Mouse (Mus musculus) adrenal gland, postnatal 4 days (tissue): ENCODE results near the gene 3110082J24Rik. TPM values are rescaled to one million over a fixed set of nuclear protein-coding genes. Genes with fewer than 3 reads are reported as not detected.

ENCODE experiments used
- DNase-seq, 2 experiments: peaks; one replicate each; pipeline ENCODE4 v3.0.0; 2021 to 2022; ENCODE audit warnings: low spot score in 2 of 2, mixed read lengths in 2 of 2
- long read RNA-seq, 2 experiments: library from polyadenylated mRNA; stranded (forward); transcript quantifications; one replicate each; pipeline ENCODE4 v2.0.0; 2021
- total RNA-seq, 2 experiments: library from RNA; stranded (reverse); gene quantifications; 2 replicates each; pipeline ENCODE4 v1.2.3; 2021

Gene 3110082J24Rik
- total RNA-seq: not detected
- long read RNA-seq, experiment 1: 0 reads
- long read RNA-seq, experiment 2: 0 reads

DNA sequence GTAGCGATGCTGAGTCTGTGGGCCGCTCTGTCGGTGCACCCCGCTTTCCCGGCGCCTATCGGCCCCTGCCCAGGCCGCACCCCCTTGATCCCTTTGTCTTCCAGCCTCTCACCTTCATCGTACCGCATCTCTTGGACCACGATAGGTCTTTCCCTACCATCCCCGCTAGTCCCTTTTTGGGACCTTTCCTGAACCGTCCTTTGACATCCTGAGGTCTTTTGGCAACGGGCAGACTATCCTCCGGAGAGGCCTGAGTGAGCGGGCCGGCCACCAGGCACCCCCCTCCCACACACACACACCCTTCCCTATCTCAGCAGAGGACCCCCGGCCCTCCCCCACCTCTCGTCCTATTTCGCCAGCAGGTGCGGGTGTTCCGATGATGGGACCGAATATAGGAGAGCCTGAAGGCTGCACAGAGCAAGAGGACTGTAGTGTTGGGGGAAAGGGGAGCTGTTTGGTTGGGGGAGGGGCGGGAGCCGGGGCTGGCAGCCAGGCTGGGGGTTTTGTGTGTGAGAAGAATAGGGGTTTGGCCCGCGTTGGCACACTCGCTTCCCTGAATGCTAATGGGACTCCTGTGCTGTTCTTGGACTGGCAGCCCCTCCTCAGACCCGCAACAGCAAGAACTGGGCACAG, at the start of gene 3110082J24Rik:
3110082J24Rik (minus strand) TSS at position 419 of the 633 bp plus-strand sequence.
- peak in 1 of 2 experiments; percentile 2 for DNase-seq

DNA sequence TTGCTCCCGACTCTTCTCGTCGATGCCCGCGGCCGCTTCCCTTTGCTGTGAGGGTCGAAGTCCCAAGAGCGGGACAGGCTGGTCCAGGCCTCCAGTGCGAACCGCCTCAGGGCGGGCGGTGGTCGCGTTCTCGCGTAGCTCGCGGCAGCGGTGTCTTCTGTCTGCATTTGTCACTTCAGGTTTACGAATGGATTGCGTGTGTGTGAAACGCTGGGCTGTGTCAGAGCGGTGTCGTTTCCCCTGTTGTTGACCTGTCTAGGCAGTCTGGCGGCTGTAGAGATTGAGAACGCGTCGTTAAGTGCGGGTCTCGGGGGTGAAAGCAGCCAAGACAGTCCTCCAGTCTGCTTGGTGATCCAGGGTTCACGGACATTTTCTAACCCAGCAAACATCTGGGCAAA, 49.5 kb upstream of the 3110082J24Rik start:
- DNase-seq: no peak

DNA sequence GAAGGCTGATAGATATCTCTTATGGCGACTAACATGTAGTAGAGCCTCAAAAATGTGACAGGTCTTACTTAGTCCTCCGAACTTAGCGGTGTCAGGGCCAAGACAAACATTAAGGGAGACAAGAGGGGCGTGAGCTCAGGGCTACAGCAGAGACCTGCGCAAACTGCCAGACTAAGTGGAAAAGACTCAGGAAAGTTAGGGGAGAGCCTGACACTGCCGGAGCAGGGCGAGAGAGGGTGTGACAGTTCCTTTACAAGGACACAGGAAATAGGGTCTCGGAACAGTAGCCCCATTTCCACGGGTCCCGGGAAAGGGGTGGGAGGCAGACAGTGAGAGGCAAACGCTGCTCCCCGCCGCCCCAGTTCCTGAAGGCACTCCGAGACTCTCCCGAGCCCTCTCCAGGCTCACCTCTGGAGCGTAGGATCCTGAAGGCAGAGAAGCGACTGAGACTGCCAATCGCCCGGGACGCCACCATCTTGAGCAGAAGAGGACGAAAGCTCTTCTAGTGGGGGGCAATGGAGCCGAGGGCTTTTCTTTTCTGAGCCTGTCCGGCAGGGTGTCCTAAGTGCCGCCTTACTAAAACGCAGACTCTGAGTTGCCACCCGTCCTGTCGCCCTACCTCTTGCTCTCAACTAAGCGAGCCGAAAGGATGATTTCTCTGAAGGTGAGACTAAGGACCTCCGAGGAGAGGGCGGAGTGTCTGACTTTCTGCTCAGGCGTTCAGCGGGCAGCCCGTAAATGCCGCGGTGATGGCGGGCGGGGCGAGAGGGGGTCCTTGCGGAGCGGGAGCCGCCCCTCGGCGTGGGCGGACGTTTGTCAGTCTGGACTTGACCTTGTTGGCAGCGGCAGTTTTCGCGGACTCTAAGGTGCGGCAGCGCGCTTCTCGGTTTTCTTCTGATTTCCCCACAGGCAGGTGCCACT, 48.8 kb upstream of the 3110082J24Rik start, which contains the start of the genes Hadha and Hadhb:
Hadha (minus strand) TSS at position 689 of the 921 bp plus-strand sequence.
Hadhb (plus strand) TSS at position 775 of the 921 bp plus-strand sequence.
- peak; percentile 87 to 92 for DNase-seq

DNA sequence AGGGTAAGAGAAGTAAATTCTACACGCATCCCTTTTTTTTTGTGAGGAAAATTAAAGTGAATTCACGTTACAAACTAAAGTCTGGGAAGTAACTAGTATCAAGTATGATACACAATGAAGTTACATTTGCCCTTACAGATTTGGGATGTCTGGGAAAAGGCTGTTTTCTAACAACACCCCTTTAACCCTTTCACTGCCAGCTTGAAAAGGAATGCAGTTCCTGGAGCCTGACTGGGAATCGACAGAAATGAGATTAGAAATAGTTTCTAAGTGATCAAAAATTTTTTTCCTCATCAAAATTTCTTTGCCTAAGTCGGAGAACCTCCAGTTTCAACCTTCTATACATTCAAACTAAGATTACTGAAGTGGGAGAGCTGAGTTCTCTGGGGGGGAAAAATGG, 48.1 kb upstream of the 3110082J24Rik start:
- no peak for DNase-seq

DNA sequence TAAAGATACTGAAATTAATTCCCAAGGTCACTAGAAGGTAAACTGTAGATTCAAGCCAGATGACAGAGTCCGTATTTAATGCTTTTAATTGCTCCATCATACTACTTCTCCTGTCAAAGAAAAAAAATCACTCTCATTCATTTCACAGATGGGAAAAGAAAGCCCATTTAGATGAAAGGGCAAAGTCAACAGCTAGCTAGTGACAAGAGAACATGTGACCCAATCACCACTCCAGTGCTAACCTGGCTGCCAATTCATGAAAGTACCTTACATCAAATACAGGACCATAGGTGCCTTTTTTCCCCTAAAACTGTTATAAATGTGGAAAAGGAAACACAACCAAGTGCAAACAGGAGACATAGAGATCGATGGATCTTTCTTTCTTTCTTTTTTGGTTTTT, 47.3 kb upstream of the 3110082J24Rik start:
- no peak for DNase-seq

DNA sequence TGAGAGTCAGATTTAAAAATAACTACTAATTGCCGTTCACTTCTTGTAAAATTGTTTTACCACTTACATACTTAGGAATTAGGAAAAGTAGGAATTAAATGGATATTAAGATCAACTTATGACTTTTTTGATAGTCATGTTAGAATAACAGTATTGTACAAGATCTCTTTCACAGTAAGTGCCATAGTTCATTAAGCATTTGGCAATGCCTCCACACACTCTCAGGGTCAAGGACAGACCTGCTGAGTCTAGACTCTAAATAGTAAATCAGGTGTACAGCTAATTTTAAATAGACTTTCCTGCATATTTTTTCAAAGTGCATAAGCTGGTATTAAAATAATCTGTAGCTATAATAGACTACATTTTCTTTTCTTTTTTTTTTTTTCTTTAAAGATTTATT, 46.5 kb upstream of the 3110082J24Rik start:
- DNase-seq: no peak

DNA sequence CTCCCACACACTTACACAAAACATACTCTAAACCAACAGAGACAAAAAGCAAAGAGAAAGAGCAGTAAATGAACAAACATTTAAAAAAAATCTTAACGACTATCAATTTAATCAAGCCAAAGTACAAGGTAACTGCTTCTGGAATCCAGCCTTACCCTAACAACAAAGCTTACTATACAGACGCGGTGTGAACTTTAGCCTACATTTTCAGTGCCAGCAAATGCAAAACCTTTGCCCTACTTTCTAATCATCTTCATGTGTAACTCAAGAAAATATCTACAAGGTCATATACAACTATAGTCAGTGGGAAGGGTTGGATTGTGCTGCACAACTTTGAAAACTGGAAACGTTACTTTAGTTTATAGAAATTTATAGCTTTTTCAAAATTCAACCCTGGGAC, 46.1 kb upstream of the 3110082J24Rik start:
- DNase-seq: no peak

DNA sequence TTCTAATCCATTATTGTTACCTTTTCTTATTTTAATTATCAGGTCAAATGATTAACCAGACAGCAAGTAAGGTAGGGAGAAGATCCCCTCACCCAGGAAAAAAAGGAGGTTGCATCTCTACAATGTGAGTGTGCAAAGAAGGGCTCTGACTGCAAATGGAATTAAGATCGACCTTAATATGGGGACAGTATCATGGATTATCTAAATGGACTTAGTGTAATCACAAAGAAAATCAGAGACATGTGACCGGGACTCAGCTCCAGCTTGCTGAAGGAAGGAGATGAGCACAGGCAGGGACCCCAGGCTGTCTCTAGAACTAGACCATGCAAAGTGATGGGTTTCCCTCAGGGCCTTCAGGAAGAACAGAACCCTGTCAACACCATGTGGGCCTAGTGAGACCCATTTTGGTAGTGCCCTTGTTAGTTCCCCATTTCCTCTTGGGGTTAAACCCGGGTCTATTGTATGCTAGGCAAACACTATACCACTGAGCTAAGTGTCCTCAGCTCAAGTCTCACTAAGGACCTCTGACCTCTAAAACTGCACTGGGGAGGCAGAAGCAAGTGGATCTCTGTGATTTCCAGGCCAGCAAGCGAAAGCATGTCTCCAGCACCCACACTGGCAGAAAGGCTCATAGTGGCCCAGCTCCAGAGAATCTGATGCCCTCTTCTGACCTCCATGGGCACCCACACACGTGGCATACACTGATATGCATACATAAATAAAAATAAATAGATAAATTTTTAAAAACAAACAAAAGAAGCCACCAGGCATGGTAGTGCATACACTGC, 42.4 kb upstream of the 3110082J24Rik start:
- no peak for DNase-seq

DNA sequence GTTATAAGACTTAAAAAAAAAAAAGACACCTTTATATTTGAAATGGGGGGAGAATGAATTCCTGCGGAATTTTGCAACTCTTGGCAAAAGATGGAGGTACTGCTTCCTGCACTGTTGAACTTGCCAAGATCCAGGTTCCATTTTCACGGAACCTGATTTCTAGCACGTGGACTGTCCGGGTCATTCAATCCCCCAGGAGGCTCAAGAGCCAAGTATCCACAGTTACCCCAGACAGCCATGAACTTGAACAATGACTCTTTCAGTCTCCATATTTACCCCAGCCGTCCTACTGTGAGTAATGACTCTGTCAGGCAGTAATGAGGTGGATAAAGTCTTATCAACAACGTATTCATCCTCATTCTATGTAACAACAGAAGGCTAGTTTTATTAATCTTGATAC, 40.6 kb upstream of the 3110082J24Rik start:
- no peak for DNase-seq

DNA sequence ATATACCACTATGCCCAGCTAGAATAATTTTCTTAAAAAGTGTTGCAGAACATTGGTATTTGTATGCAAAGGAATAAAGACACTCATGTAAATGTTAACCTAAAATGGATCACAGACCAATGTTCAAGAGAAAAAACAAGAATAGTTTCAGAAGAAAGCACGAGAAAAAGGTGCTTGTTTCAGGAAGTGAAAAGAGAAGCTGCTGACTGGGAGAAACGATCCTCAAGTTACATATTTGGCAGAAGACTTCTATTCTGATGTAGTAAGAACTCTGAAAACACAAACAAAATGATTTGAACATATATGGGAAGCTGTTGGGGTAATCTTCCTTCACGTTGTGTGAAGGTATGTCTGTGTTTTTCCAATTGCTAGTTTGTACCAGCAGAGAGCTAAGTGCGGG, 32.3 kb upstream of the 3110082J24Rik start:
- DNase-seq: no peak

DNA sequence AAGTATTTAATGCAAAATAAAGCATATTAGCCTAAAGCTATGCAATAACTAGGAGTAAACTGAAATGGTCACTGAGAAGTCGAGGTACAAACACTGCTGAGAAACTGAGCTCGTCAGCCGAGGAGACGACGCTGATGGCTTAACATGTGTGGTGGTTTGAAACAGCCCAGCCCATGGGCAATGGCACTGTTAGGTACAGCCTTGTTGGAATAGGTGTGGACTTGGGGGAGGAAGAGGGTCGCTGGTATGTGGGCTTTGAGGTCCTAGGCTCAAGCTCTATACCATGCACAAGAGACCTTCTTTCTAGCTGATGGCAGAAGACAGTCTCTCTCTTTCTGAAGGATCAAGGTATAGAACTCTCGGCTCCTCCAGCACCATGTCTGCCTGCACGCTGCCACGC, 31.4 kb upstream of the 3110082J24Rik start:
- DNase-seq: no peak

DNA sequence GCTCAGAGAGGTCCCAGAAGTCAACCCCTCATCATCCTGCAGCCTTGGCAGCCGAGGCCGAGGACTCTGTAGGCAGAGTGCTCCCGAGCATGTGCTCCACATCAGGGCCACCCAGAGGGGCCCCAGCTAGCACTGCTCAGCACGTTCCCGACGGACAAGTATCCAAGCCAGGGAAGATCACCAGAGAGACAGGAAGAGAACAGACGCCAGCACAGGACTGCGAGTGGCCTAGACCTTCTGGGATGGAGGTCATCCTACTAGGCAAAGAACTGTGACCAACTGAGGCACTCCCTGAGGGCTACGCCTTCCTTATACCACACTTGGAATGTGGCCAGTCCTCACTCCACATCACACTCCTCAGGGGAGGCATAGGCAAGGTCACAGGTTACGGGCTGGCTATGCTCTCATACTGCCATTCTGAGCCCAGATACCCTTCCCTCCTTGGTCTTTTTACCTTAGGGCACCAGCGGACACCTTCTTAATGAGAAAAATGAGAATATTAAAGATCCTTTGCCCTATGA, 29.9 kb upstream of the 3110082J24Rik start:
- DNase-seq: no peak

DNA sequence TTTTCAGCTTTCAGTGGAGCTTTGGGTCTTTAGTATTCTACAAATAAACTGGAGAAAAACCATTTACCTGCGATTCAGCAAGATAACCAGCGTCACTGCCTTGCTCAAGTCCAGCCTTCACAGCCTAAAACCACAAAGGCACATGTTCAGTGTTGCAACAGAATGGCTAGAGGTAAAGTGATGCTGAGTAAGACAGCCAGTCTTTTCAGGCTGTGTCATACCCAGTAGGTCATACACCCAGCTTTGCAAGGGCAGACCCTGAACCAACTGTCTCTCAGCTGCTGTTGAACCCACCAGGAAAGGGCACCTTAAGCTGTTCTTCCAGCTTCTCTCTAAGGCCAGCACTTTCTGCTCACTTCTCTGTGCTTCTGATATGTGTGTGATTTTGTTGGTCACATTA, 26.3 kb upstream of the 3110082J24Rik start:
- no peak for DNase-seq

DNA sequence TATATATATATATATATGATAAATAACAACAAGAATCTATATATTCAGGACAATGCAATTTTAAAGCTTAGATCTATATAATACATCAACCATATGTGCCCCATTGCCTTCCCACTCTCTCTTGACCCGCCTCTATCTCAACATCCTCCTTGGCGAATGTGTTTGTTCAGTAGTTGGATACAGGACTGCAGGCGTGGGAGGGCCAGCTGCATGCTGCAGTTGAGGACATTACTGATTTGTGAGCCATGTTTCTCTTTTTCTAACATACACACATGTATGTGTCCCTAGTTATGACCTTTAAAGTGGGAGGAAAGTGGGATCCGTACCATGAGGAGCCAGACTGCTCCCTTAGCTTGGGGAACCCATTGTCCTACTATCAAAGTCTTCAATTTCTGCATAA, 25.4 kb upstream of the 3110082J24Rik start:
- DNase-seq: no peak

DNA sequence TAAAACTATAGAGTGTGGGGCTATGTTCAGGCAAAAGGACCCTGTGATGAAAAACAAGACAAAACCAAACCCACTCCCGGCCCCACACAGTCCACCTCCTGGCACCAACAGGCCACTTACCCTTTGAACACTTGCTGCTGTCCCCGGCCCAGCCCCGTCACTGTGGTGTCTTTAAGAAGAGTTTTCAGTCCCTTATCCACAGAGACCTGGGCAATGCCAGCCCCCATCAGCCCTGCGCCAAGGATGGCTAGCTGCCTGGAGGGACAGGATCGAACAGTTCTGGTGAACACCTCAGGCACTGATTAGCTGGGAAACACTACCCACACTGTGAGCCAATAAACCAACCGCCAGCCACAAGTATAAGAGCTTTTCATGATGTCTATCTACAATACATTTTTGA, 22.8 kb upstream of the 3110082J24Rik start:
- no peak for DNase-seq

DNA sequence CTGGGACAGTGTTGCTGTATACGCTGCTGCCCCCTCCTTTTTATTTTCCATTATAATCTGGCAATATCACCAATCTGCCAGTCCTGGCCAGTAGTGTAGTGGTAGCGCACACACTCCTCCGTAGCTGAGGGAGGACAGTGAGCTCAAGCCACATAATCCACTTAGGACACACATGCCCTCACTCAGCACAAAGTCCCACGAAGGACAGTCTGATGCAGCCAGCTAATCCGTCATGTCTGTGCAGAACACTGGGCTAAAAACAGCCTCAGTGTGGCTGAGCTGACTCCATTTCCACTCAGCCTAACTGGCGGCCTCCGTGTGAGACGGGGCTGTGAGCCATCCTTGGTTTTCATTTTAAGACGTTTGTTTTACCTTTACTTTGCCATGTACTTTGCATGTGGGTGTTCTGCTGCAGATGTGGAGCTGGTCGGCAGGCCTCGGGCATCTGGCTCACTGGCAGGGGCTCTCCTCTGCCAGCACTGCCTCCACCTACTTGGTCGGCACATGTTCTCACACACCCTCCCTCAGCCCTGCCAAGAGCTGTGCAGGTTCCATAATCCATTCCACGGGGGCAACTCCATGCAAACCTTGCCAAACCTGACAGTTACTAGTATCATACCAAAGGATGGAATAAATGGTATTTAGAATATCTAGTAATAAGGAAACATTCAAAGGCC, 22.2 kb upstream of the 3110082J24Rik start:
- no peak for DNase-seq

DNA sequence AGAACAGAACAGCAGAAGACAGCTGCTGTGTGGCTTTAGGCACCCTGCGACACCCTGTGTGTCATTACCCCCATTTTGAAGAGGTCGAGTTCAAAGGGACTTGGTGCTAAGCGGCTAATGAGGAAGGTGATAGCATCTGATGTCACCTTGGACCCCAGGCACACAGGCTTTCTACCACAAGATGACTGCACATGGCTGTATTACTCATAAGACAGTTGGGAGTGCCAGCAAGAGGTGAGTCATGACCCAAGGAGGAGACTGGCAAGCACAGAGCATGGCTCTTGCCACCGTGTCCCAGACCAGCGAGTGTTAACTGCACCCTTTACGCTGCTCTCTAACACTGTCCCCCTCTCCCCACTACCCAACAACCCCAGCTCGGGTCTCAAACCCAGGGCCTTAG, 20.9 kb upstream of the 3110082J24Rik start:
- DNase-seq: no peak

DNA sequence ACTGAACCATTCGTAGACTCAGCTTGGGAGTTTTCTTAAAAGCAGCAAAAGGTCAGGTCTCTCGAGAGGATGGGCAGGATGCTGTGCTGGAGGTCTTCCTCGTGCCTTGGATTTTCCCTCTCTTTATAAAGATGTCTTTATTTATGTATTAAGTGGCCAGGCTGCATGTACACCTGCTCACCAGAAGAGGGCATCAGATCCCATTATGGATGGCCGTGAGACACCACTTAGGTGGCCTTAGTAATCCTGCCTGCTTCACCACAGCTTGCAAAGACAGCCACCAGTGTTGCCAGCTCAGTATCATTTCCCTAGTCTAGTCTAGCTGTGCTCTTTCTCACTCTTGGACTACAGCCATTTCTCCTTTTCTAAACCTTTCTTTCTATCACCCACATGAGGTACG, 19.7 kb upstream of the 3110082J24Rik start:
- DNase-seq: no peak

DNA sequence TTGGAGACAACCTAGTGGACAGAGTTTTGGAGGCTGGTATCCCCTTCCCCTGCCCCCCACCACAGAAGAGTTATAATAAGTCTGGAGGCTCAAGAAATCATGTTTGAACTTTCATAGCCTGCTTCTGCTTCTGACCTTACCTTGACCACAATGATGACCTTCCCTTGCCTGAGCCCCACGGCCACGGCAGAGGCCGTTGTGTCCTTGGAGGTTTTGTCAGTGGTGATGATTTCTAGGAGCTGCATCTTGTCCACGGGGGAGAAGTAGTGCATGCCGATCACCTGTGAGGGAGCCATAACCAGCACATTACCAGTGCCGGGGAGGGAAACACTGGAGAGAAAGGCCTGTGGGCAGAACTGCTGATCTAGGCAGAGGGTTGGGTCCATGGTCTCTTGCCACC, 16.6 kb upstream of the 3110082J24Rik start:
- no peak for DNase-seq

DNA sequence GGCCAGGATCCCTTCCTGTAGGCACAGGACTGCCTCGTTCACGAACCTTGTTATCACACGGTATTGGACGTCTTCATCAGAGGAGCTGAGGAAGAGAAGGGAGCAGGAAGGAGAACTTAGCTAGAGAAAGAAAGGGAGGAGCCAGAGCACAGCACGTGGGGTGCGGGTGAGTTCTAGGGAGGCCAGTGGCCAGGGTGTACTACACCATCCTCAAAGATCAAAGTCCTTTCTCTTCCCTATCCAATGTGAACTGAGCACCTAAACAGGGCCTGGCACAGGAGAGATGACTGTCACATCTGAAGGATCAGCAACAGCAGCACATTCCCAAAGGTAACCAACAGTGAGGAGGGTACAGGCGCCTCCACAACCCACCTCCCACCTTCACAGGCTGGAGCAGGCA, 14.2 kb upstream of the 3110082J24Rik start:
- no peak for DNase-seq

DNA sequence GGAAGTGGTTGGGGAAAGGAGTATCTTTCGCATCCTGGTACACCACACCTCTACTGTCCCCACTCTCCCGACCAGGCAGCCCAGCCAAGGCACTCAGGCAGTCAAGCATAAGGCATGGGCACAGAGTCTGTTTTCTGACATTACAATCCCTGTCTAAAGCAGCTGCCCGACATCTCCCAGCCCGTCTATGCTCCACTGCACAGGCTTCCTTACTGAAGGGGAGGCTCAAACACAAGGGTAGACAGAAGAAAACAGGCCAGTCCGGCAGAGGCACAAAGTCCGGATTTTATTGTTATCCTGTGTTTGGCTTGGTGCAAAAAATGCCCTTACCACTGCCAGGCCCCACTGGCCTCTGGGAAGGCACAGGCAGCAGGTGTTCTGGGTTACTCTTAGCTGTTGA, 13.3 kb upstream of the 3110082J24Rik start:
- no peak for DNase-seq
